Mouse (Mus musculus) MEL (cell line): ENCODE measurements around the gene Mia3.
"Not testable (repeated sequence)": the region's sequence is repeated elsewhere in the genome, so short reads cannot be mapped to it uniquely, and the experiment has no call there.

ENCODE experiments used
- CHD1 ChIP-seq: IDR thresholded peaks from 2 replicates; pipeline ENCODE4 v1.6.1; 2012; ENCODE audit warnings: low read depth, mild to moderate bottlenecking, inconsistent platforms, low read length, improper control_type of control experiment
- CTCF ChIP-seq, 3 experiments: IDR thresholded peaks in 2 of 3; conservative IDR thresholded peaks in 1 of 3; 2 replicates each; pipeline ENCODE4 v1.5.1; 2011 to 2012; ENCODE audit warnings: low read length in 3 of 3, low read depth in 2 of 3, mild to moderate bottlenecking in 2 of 3, improper control_type of control experiment in 1 of 3, inconsistent platforms in 1 of 3, mixed read lengths in 1 of 3, moderate library complexity in 1 of 3; ENCODE audit not compliant: control insufficient read depth in 1 of 3, insufficient read depth in 1 of 3, poor library complexity in 1 of 3, severe bottlenecking in 1 of 3
- EP300 ChIP-seq, 2 experiments: IDR thresholded peaks; 2 replicates each; pipeline ENCODE4 v1.6.1; 2011; ENCODE audit warnings: improper control_type of control experiment in 2 of 2, low read length in 2 of 2, low read depth in 1 of 2, mild to moderate bottlenecking in 1 of 2
- HCFC1 ChIP-seq: IDR thresholded peaks from 2 replicates; pipeline ENCODE4 v1.6.1; 2012; ENCODE audit warnings: low read depth, mild to moderate bottlenecking, inconsistent platforms, low read length, improper control_type of control experiment, moderate library complexity
- KAT2A ChIP-seq: conservative IDR thresholded peaks from 2 replicates; pipeline ENCODE4 v1.6.1; 2012; ENCODE audit warnings: low read depth, low read length, improper control_type of control experiment, inconsistent platforms
- MXI1 ChIP-seq: IDR thresholded peaks from 2 replicates; pipeline ENCODE4 v1.6.1; 2011; ENCODE audit warnings: mild to moderate bottlenecking, low read depth, low read length, improper control_type of control experiment
- NRF1 ChIP-seq: IDR thresholded peaks from 2 replicates; pipeline ENCODE4 v1.6.1; 2014; ENCODE audit warnings: low read depth, mild to moderate bottlenecking, inconsistent platforms, low read length, improper control_type of control experiment, moderate library complexity; ENCODE audit not compliant: poor library complexity, insufficient read depth, severe bottlenecking
- POLR2A ChIP-seq, 2 experiments: IDR thresholded peaks; 2 replicates each; pipeline ENCODE4 v1.6.1; 2011 to 2012; ENCODE audit warnings: low read length in 2 of 2, mild to moderate bottlenecking in 2 of 2, control low read depth in 1 of 2, improper control_type of control experiment in 1 of 2, low read depth in 1 of 2, moderate library complexity in 1 of 2; ENCODE audit not compliant: control insufficient read depth in 1 of 2, insufficient read depth in 1 of 2, poor library complexity in 1 of 2
- SMC3 ChIP-seq: IDR thresholded peaks from 2 replicates; pipeline ENCODE4 v1.6.1; 2011; ENCODE audit warnings: low read depth, low read length, improper control_type of control experiment
- TBP ChIP-seq: IDR thresholded peaks from 2 replicates; pipeline ENCODE4 v1.8.0; 2011; ENCODE audit warnings: low read depth, low read length, improper control_type of control experiment
- UBTF ChIP-seq: IDR thresholded peaks from 2 replicates; pipeline ENCODE4 v1.6.1; 2012; ENCODE audit warnings: low read depth, mild to moderate bottlenecking, inconsistent platforms, low read length, improper control_type of control experiment, moderate library complexity, borderline replicate concordance; ENCODE audit not compliant: insufficient read depth

- not testable (repeated sequence) for TF ChIP-seq MXI1; NRF1; CTCF (IDR thresholded peaks at IDR 0.05 in 2 of 3, conservative IDR thresholded peaks at IDR 0.05 in 1 of 3; ENCODE audit: control insufficient read depth in 1 of 3, insufficient read depth in 1 of 3, low read depth in 2 of 3, low read length in 3 of 3, poor library complexity in 1 of 3, severe bottlenecking in 1 of 3); POLR2A (IDR thresholded peaks at IDR 0.05; ENCODE audit: control insufficient read depth in 1 of 2, insufficient read depth in 1 of 2, low read depth in 1 of 2, low read length in 2 of 2, poor library complexity in 1 of 2); CHD1; UBTF; SMC3; EP300 (IDR thresholded peaks at IDR 0.05; ENCODE audit: low read depth in 1 of 2, low read length in 2 of 2); HCFC1; KAT2A; TBP
These were observed 10.0 kb upstream of the Mia3 start for GRCm38 (mm10) chr1:183379376-183379775.
